Mouse (Mus musculus) stomach, postnatal 0 days (tissue): ENCODE data around the gene Plppr3. TPM values are rescaled to one million over a fixed set of nuclear protein-coding genes. Genes with fewer than 3 reads are reported as not detected.

Experiments used
- ATAC-seq: fragments of 200-750 bp; cut with Nextera tagmentation; 2 replicates; pipeline ENCODE4 v1.8.0; 2017; ENCODE audit not compliant: low FRiP score, low TSS enrichment
- DNase-seq: peaks from one replicate; pipeline ENCODE4 v3.0.0-alpha.2; 2016; ENCODE audit warnings: low spot score
- H3K27ac ChIP-seq: fragments of 300-500 bp; sonication (generic); replicated peaks from 2 replicates; pipeline ENCODE4 v1.5.1; 2014; ENCODE audit warnings: mild to moderate bottlenecking, control low read depth
- H3K27me3 ChIP-seq: fragments of 300-500 bp; sonication (generic); 2 replicates; pipeline ENCODE4 v1.6.1; 2014; ENCODE audit warnings: low read length; ENCODE audit not compliant: control insufficient read depth, insufficient read depth
- H3K36me3 ChIP-seq: fragments of 300-500 bp; sonication (generic); 2 replicates; pipeline ENCODE4 v1.6.1; 2014; ENCODE audit warnings: low read length, mixed read lengths; ENCODE audit not compliant: control insufficient read depth, insufficient read depth
- H3K4me1 ChIP-seq: fragments of 300-500 bp; sonication (generic); replicated peaks from 2 replicates; pipeline ENCODE4 v1.6.1; 2014; ENCODE audit warnings: antibody characterized with exemption; ENCODE audit not compliant: control insufficient read depth, insufficient read depth
- H3K4me2 ChIP-seq: fragments of 300-500 bp; sonication (generic); replicated peaks from 2 replicates; pipeline ENCODE4 v1.6.1; 2014; ENCODE audit warnings: low read depth, mild to moderate bottlenecking, control low read depth, moderate library complexity
- H3K4me3 ChIP-seq: fragments of 300-500 bp; sonication (generic); 2 replicates; pipeline ENCODE4 v1.5.1; 2014; ENCODE audit warnings: low read depth, low read length, control low read depth
- H3K9ac ChIP-seq: fragments of 300-500 bp; sonication (generic); 2 replicates; pipeline ENCODE4 v1.6.1; 2014; ENCODE audit warnings: mild to moderate bottlenecking, low read length, control low read depth, mixed read lengths
- H3K9me3 ChIP-seq: fragments of 300-500 bp; sonication (generic); 2 replicates; pipeline ENCODE4 v1.6.1; 2016; ENCODE audit warnings: low read length; ENCODE audit not compliant: control insufficient read depth
- CTCF ChIP-seq: IDR thresholded peaks from 2 replicates; pipeline ENCODE4 v1.5.1; 2016; ENCODE audit warnings: antibody characterized with exemption, low read depth, mild to moderate bottlenecking, moderate library complexity
- EP300 ChIP-seq: optimal IDR thresholded peaks from 2 replicates; pipeline ENCODE3; 2016; ENCODE audit warnings: antibody characterized with exemption
- WGBS: fragments of 180-500 bp; shearing (Covaris S2); extraction: QIAGEN DNeasy Blood & Tissue Kit; methylation state at CpG from one replicate; pipeline ENCODE4 v1.1.7; 2014; 5-methylcytosine and 5-hydroxymethylcytosine counted together
- polyA plus RNA-seq: library from polyadenylated mRNA; unstranded; fragments of >200 nt; fragmentation: Nextera tagmentation; extraction: Ambion mirVana; gene quantifications from 2 replicates; pipeline ENCODE4 v1.2.1, GENCODE M21; 2015

Plppr3 gene
- polyA plus RNA-seq, 1 experiment from 2014 or later, result 5.5 TPM

DNA sequence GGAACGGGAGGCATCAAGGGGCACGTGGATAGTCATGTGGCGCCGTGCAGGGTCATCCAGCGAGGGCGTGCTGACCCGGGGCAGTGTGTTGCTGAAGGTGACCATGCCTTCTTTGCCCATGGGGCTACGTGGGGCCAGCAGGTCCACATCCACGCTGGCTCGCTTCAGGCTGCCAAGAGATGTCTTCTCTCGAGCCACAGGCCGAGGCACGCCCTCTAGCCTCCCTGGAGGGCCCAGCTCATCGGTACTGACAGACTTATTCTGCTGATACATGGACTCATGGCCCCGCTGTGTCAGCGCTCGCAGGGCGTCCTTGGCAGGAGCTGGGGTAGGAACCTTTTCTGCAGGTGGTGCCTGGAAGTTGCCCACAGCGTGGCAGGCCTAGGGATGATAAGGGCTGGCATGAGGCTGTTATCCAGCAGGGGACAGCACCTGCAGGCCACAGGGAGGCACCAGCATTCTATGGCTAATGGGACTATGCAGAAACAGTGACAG lies 8.6 kb downstream of the Plppr3 start:
- no peak overlapping the region for H3K4me2 ChIP-seq
- peaks cover 23% of the 10 kb centered on the region for H3K36me3 ChIP-seq
- no peak overlapping the region for H3K9ac ChIP-seq
- H3K4me1 ChIP-seq, result no peaks in the 10 kb centered on the region
- H3K9me3 ChIP-seq, result no peaks in the 10 kb centered on the region
- TF ChIP-seq CTCF (peak; percentile 69), EP300 (no peak)
- no peak overlapping the region for H3K27ac ChIP-seq
- 66% methylated on average over 19 of the region's 19 CpGs for WGBS
- ATAC-seq (peak; percentile 31; the same call in 1 of the 2 replicates), DNase-seq (no peak)
- H3K4me3 ChIP-seq, result no peak overlapping the region
- H3K27me3 ChIP-seq, result no peaks in the 10 kb centered on the region

DNA sequence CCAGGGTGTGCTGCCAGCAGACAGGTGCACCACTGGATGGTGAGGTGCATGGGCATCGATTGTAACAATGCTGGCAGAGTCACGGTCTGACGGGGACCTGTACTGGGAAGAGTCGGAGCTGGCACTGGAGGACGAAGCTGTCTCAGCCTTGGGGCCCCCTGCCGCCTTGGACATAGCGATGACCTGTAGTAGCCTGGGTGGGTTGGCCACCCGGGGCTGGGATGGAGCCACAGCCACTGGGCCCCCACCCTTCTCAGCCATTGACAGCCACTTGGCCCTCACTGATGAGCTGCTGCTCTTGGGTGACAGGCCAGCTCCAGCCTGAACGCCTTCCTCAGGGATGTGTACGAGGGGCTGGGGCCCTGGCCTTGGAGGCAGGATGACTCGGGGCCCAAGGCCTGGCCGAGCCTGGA lies 9.2 kb downstream of the Plppr3 start:
- no peaks in the 10 kb centered on the region for H3K4me1 ChIP-seq
- no peak overlapping the region for H3K9ac ChIP-seq
- peaks cover 29% of the 10 kb centered on the region for H3K36me3 ChIP-seq
- no peaks in the 10 kb centered on the region for H3K27me3 ChIP-seq
- no peak for DNase-seq
- no peak for TF ChIP-seq CTCF
- TF ChIP-seq EP300, result no peak
- WGBS, result 48% methylated on average over 12 of the region's 12 CpGs
- H3K4me2 ChIP-seq, result no peak overlapping the region
- no peak overlapping the region for H3K27ac ChIP-seq
- ATAC-seq, result peak; percentile 16
- H3K9me3 ChIP-seq, result no peaks in the 10 kb centered on the region
- H3K4me3 ChIP-seq, result no peak overlapping the region

DNA sequence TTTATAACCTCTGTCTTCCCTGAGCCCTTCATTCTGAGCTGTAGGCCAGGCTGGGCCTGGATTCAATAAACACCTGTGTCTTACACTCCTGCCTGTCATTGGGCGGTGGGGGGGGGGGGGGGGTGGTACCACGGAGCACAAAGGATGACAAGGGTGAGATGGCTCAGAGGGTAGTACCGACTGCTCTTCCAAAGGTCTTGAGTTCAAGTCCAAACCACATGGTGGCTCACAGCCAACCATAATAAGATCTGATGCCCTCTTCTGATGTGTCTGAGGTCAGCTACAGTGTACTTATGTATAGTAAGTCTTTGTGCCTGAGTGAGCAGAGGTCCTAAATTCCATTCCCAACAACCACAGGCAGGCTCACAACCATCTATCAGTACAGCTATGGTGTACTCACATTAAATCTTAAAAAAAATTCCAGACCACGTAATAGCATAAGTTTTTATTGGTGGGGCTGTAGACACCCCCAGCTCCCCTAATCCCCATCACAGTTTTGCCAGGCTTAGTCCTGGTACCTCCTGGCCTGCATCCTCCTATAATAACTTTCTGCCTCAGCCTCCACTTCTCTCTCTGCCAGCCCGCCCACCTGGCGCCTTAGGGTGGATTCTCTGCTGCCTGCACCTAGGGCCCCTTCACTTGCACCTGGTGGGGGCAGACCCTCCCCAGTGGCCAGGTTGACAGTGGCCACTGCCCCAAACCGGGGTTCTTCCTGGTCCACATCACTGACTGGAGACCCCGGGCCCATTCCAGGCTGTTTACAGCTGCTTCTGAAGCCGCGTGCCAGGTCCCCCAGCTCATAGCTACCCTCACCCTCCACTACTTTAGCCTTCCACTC lies 9.9 kb downstream of the Plppr3 start:
- no peak overlapping the region for H3K4me3 ChIP-seq
- peaks cover 35% of the 10 kb centered on the region for H3K36me3 ChIP-seq
- no peak overlapping the region for H3K9ac ChIP-seq
- 49% methylated on average over 9 of the region's 10 CpGs for WGBS
- H3K4me2 ChIP-seq, result no peak overlapping the region
- no peak for TF ChIP-seq EP300
- no peak for TF ChIP-seq CTCF
- H3K27me3 ChIP-seq, result no peaks in the 10 kb centered on the region
- ATAC-seq (peak; percentile 28; the same call in 1 of the 2 replicates), DNase-seq (no peak)
- no peak overlapping the region for H3K27ac ChIP-seq
- H3K9me3 ChIP-seq, result no peaks in the 10 kb centered on the region
- no peaks in the 10 kb centered on the region for H3K4me1 ChIP-seq

DNA sequence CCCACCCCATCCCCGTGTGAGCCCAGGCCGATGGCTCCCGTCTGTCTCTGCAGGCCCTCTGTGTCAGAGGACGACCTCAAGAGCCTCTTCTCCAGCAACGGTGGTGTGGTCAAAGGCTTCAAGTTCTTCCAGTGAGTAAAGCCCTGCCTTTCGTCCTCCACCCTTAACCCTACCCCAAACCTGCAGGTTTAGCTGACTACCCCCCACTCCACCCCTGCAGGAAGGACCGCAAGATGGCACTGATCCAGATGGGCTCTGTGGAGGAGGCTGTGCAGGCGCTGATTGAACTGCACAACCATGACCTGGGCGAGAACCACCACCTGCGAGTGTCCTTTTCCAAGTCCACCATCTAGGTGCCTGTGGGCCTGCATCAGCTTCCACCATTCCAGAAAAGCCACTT lies 11.5 kb downstream of the Plppr3 start:
- no peak overlapping the region for H3K4me3 ChIP-seq
- H3K9ac ChIP-seq, result no peak overlapping the region
- no peak for ATAC-seq
- no peak for DNase-seq
- H3K4me1 ChIP-seq, result peaks cover 8% of the 10 kb centered on the region
- H3K4me2 ChIP-seq, result no peak overlapping the region
- no peak overlapping the region for H3K27ac ChIP-seq
- TF ChIP-seq CTCF (no peak), EP300 (no peak)
- no peaks in the 10 kb centered on the region for H3K9me3 ChIP-seq
- 53% methylated on average over 10 of the region's 10 CpGs for WGBS
- peaks cover 41% of the 10 kb centered on the region for H3K36me3 ChIP-seq
- H3K27me3 ChIP-seq, result no peaks in the 10 kb centered on the region

GRCm38 (mm10) chr10:79862049-79862788 lies 12.2 kb downstream of the Plppr3 start:
- WGBS, result 86% methylated on average over 23 of the region's 23 CpGs
- Histone ChIP-seq H3K4me3 (no peak overlapping the region), H3K4me2 (no peak overlapping the region), H3K9ac (no peak overlapping the region), H3K4me1 (peaks cover 14% of the 10 kb centered on the region), H3K9me3 (no peaks in the 10 kb centered on the region), H3K27me3 (no peaks in the 10 kb centered on the region), H3K36me3 (peaks cover 41% of the 10 kb centered on the region), H3K27ac (no peak overlapping the region)
- TF ChIP-seq CTCF (no peak), EP300 (no peak)
- ATAC-seq, result no peak
- DNase-seq, result no peak
